Mouse (Mus musculus): ENCODE measurements around the gene Imp3.
A peak's percentile ranks its signal among the peaks of the same experiment; 100 is the strongest.

Imp3 gene

GRCm38 (mm10) chr9:56973960-56974524 is 36.8 kb downstream of the Imp3 start:
- Histone ChIP-seq H3K27me3 (ENCODE audit: control insufficient read depth, insufficient read depth, low read length, poor library complexity, severe bottlenecking) (no peaks in the 10 kb centered on the region), H3K36me3 (ENCODE audit: control insufficient read depth, insufficient read depth, low read length, poor library complexity, severe bottlenecking) (no peaks in the 10 kb centered on the region)
- no peak for DNase-seq (ENCODE audit: low read depth, low spot score)

GRCm38 (mm10) chr9:56975199-56975598 is 37.9 kb downstream of the Imp3 start:
- Histone ChIP-seq H3K27me3 (ENCODE audit: control insufficient read depth, insufficient read depth, low read length, poor library complexity, severe bottlenecking) (no peaks in the 10 kb centered on the region), H3K36me3 (ENCODE audit: control insufficient read depth, insufficient read depth, low read length, poor library complexity, severe bottlenecking) (no peaks in the 10 kb centered on the region)
- peak; percentile 24 for DNase-seq (ENCODE audit: low read depth, low spot score)

GRCm38 (mm10) chr9:56980186-56980585 is 42.9 kb downstream of the Imp3 start:
- DNase-seq (ENCODE audit: low read depth, low spot score) = no peak
- Histone ChIP-seq H3K36me3 (ENCODE audit: control insufficient read depth, insufficient read depth, low read length, poor library complexity, severe bottlenecking) (peaks cover 2% of the 10 kb centered on the region; the same call in 1 of the 2 replicates), H3K27me3 (ENCODE audit: control insufficient read depth, insufficient read depth, low read length, poor library complexity, severe bottlenecking) (no peaks in the 10 kb centered on the region)

GRCm38 (mm10) chr9:56981502-56981901 is 44.2 kb downstream of the Imp3 start:
- no peaks in the 10 kb centered on the region for H3K27me3 ChIP-seq (ENCODE audit: control insufficient read depth, insufficient read depth, low read length, poor library complexity, severe bottlenecking)
- DNase-seq (ENCODE audit: low read depth, low spot score) = no peak
- peaks cover 2% of the 10 kb centered on the region; the same call in 1 of the 2 replicates for H3K36me3 ChIP-seq (ENCODE audit: control insufficient read depth, insufficient read depth, low read length, poor library complexity, severe bottlenecking)
